ENCODE assay signal across 11 mouse cellular contexts in the genomic region with DNA sequence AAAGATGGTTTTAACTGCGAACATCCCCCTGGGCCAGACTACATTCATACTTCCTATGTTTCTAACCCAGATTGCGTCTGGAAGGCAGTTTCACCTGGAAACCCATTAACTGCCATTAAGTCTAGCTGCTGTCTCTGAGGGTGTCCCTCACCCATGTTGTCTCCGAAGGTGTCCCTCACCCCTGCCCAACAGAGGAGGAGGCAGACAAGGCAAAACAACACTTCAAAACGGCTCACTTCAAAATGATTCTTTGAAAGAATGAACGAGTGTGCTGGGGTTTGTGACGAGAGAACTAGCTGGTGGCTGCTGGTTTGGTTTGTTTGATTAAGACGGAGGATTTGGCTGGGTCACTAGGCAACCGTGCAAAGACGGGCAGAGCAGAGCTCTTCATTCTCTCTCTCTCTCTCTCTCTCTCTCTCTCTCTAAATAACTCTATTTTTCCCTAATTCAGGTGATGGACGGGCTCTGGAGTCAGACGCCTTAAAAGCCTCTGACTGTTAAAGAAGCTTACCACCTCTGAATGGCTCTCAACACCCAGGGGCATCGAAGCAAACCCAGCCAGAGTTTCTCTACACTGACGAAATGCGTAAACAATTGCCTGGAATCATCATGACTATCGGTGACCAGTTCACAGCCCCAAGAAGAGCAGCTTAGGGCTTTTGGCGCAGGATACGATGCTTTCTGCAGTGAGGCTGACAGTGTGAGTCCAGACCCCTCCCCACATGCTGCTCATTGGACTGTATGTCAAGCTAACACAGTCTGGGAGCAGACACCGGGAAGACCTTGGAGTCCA. TPM values are rescaled to one million over a fixed set of nuclear protein-coding genes. Genes with fewer than 3 reads are reported as not detected.
DNase-seq lines count a peak whose midpoint lies in the region; ATAC-seq lines count a peak whose summit lies in the region.
"Had no signal": no experiment of that assay in that cellular context is flagged by ENCODE, and none has a peak within 500 bp of the region (broad histone marks: within the 10 kb centered on the region; RNA-seq: fewer than 3 reads in every experiment).

No protein-coding gene starts in this region.

- no peak overlapping the region for H3K4me3 ChIP-seq in heart, embryonic 12.5 days
- H3K4me3 ChIP-seq in embryonic facial prominence, embryonic 10.5 days, result no peak overlapping the region
- peak overlapping the region; percentile 22 for H3K4me3 ChIP-seq in hindbrain, embryonic 13.5 days
- no peak overlapping the region for H3K4me3 ChIP-seq in neural tube, embryonic 12.5 days

- H3K27me3 ChIP-seq in heart, embryonic 12.5 days (replicated peaks), result peaks cover 37% of the 10 kb centered on the region
- peaks cover 46% of the 10 kb centered on the region for H3K27me3 ChIP-seq in embryonic facial prominence, embryonic 10.5 days (replicated peaks; ENCODE audit: low read depth, poor library complexity, severe bottlenecking)
- peaks cover 10% of the 10 kb centered on the region; the same call in 1 of the 2 replicates for H3K27me3 ChIP-seq in hindbrain, embryonic 13.5 days
- peaks cover 7% of the 10 kb centered on the region; the same call in 1 of the 2 replicates for H3K27me3 ChIP-seq in neural tube, embryonic 12.5 days (replicated peaks)

- ATAC-seq in heart, embryonic 12.5 days (ENCODE audit: insufficient number of reproducible peaks, low FRiP score), result no peak
- no peak; the same call in 1 of the 2 replicates for ATAC-seq in hindbrain, embryonic 13.5 days (ENCODE audit: low FRiP score)
- no peak for ATAC-seq in neural tube, embryonic 12.5 days (ENCODE audit: low FRiP score, low read depth)

- DNase-seq in heart, adult 9 months (ENCODE audit: low spot score in 2 of 2), result no peak
- DNase-seq in embryonic facial prominence, embryonic 10.5 days (ENCODE audit: low spot score), result peak; percentile 35
- no peak for DNase-seq in testis, postnatal 10 days (ENCODE audit: low spot score)
- no peak for DNase-seq in right cerebral cortex, adult 18-20 months
- no peak for DNase-seq in kidney, adult 9 months
- DNase-seq: adrenal gland, postnatal 36 days; right cerebral cortex, postnatal 14 days had no signal

- peaks cover 7% of the 10 kb centered on the region for H3K4me1 ChIP-seq in heart, embryonic 12.5 days (replicated peaks)
- peaks cover 55% of the 10 kb centered on the region for H3K4me1 ChIP-seq in embryonic facial prominence, embryonic 10.5 days
- H3K4me1 ChIP-seq in hindbrain, embryonic 13.5 days (replicated peaks), result peaks cover 47% of the 10 kb centered on the region
- peaks cover 25% of the 10 kb centered on the region for H3K4me1 ChIP-seq in neural tube, embryonic 12.5 days

- no peaks in the 10 kb centered on the region for H3K36me3 ChIP-seq in heart, embryonic 12.5 days
- no peaks in the 10 kb centered on the region for H3K36me3 ChIP-seq in embryonic facial prominence, embryonic 10.5 days (replicated peaks)
- no peaks in the 10 kb centered on the region for H3K36me3 ChIP-seq in hindbrain, embryonic 13.5 days
- H3K36me3 ChIP-seq in neural tube, embryonic 12.5 days, result no peaks in the 10 kb centered on the region

- H3K4me2 ChIP-seq in heart, embryonic 12.5 days, result peak overlapping the region; percentile 17; the same call in 1 of the 2 replicates
- peak overlapping the region; percentile 49 for H3K4me2 ChIP-seq in hindbrain, embryonic 13.5 days
- peak overlapping the region; percentile 36 for H3K4me2 ChIP-seq in neural tube, embryonic 12.5 days (replicated peaks)

- H3K27ac ChIP-seq in heart, embryonic 12.5 days (ENCODE audit: poor library complexity, severe bottlenecking), result no peak overlapping the region
- H3K27ac ChIP-seq in embryonic facial prominence, embryonic 10.5 days (replicated peaks), result peak overlapping the region; percentile 16
- peak overlapping the region; percentile 81 for H3K27ac ChIP-seq in hindbrain, embryonic 13.5 days
- no peak overlapping the region for H3K27ac ChIP-seq in neural tube, embryonic 12.5 days

- no peak overlapping the region for H3K9ac ChIP-seq in heart, embryonic 12.5 days
- H3K9ac ChIP-seq in hindbrain, embryonic 13.5 days, result peak overlapping the region; percentile 9
- H3K9ac ChIP-seq in neural tube, embryonic 12.5 days, result no peak overlapping the region

- WGBS in heart, embryonic 12.5 days, result 31% methylated on average over 18 of the region's 18 CpGs
- 29% methylated on average over 18 of the region's 18 CpGs for WGBS in embryonic facial prominence, embryonic 10.5 days
- 17% methylated on average over 18 of the region's 18 CpGs for WGBS in hindbrain, embryonic 13.5 days
- WGBS in neural tube, embryonic 12.5 days, result 28% methylated on average over 18 of the region's 18 CpGs

- H3K9me3 ChIP-seq in heart, embryonic 12.5 days (replicated peaks), result no peaks in the 10 kb centered on the region
- H3K9me3 ChIP-seq in embryonic facial prominence, embryonic 10.5 days, result no peaks in the 10 kb centered on the region
- no peaks in the 10 kb centered on the region for H3K9me3 ChIP-seq in hindbrain, embryonic 13.5 days
- H3K9me3 ChIP-seq in neural tube, embryonic 12.5 days, result no peaks in the 10 kb centered on the region

RNA-seq across cellular contexts. Expression of a gene that starts 22.7 kb away (rescaled TPM):
- polyA plus RNA-seq in heart, embryonic 12.5 days (2016; fragmentation: Nextera tagmentation; extraction: Ambion mirVana), result 0.74 and 1.1 TPM in 2 replicates
- 0.92 and 1.2 TPM in 2 replicates for polyA plus RNA-seq in embryonic facial prominence, embryonic 10.5 days (2016; fragmentation: Nextera tagmentation; extraction: Ambion mirVana)
- 13.8 and 17.9 TPM in 2 replicates for polyA plus RNA-seq in hindbrain, embryonic 13.5 days (2015; fragmentation: Nextera tagmentation; extraction: Ambion mirVana)
- 8.9 and 12.8 TPM in 2 replicates for polyA plus RNA-seq in neural tube, embryonic 12.5 days (2016; fragmentation: Nextera tagmentation; extraction: Ambion mirVana)
- polyA plus RNA-seq: C2C12 had no signal

Comparison
In these comparisons a context has a peak if more than half of its experiments do, and no peak if none do; other contexts are left out.
1. H3K27ac ChIP-seq: peak in embryonic facial prominence, embryonic 10.5 days (single experiment) and hindbrain, embryonic 13.5 days (single experiment); none in heart, embryonic 12.5 days (single experiment) and neural tube, embryonic 12.5 days (single experiment).
2. Peak in every context shown above with its lines, with median percentiles within 50 percentile points of each other: H3K4me2 ChIP-seq.